Mouse (Mus musculus): ENCODE data around the gene Tmem135. TPM values are rescaled to one million over a fixed set of nuclear protein-coding genes. Genes with fewer than 3 reads are reported as not detected.
A peak's percentile ranks its signal among the peaks of the same experiment; 100 is the strongest.
"Not testable (repeated sequence)": the region's sequence is repeated elsewhere in the genome, so short reads cannot be mapped to it uniquely, and the experiment has no call there.

The Tmem135 gene
- polyA plus RNA-seq, 1 experiment = 13.1 TPM

- Histone ChIP-seq H3K4me3 (no peak overlapping the region), H3K27me3 (ENCODE audit: control insufficient read depth, insufficient read depth, insufficient read length) (no peaks in the 10 kb centered on the region), H3K79me2 (ENCODE audit: control insufficient read depth, insufficient read depth) (peaks cover 43% of the 10 kb centered on the region), H3ac (ENCODE audit: control insufficient read depth, insufficient read length) (no peak overlapping the region), H3K36me3 (ENCODE audit: control insufficient read depth, insufficient read depth) (no peaks in the 10 kb centered on the region), H3K4me2 (ENCODE audit: low read depth) (peak overlapping the region; percentile 90)
- TF ChIP-seq MAX (IDR thresholded peaks at IDR 0.05; ENCODE audit: low read depth) (no peak), TCF3 (IDR thresholded peaks at IDR 0.05; ENCODE audit: insufficient read length, low read depth) (no peak), SRF (IDR thresholded peaks at IDR 0.05; ENCODE audit: control insufficient read depth, insufficient read length, low read depth) (no peak), REST (IDR thresholded peaks at IDR 0.05; ENCODE audit: insufficient read depth, insufficient read length) (no peak), E2F4 (IDR thresholded peaks at IDR 0.05; ENCODE audit: insufficient read depth) (no peak)
Observed at GRCm38 (mm10) chr7:89336434-89336833, 67.6 kb downstream of the Tmem135 start.

- no peak overlapping the region for H3K4me2 ChIP-seq (ENCODE audit: low read depth)
- no peaks in the 10 kb centered on the region for H3K36me3 ChIP-seq (ENCODE audit: control insufficient read depth, insufficient read depth)
- no peak for TF ChIP-seq MYOG (IDR thresholded peaks at IDR 0.05; ENCODE audit: control insufficient read depth in 1 of 3, insufficient read depth in 1 of 3, insufficient read length in 2 of 3, low read depth in 2 of 3)
- TF ChIP-seq POLR2AphosphoS2 (IDR thresholded peaks at IDR 0.05; ENCODE audit: insufficient read length, low read depth) = no peak
- TF ChIP-seq TCF3 (IDR thresholded peaks at IDR 0.05; ENCODE audit: insufficient read length, low read depth) = no peak
- TF ChIP-seq SRF (IDR thresholded peaks at IDR 0.05; ENCODE audit: control insufficient read depth, insufficient read length, low read depth) = no peak
- TF ChIP-seq CEBPB (IDR thresholded peaks at IDR 0.05; ENCODE audit: insufficient read depth, poor library complexity, severe bottlenecking) = no peak
- no peak for TF ChIP-seq MYOD1 (IDR thresholded peaks at IDR 0.05; ENCODE audit: control insufficient read depth in 1 of 3, insufficient read length in 2 of 3, low read depth in 2 of 3)
- TF ChIP-seq POLR2A (IDR thresholded peaks at IDR 0.05; ENCODE audit: insufficient read length, low read depth) = no peak
- TF ChIP-seq MAX (IDR thresholded peaks at IDR 0.05; ENCODE audit: low read depth) = no peak
- no peak for TF ChIP-seq E2F4 (IDR thresholded peaks at IDR 0.05; ENCODE audit: insufficient read depth)
- TF ChIP-seq USF1 (IDR thresholded peaks at IDR 0.05; ENCODE audit: low read depth) = no peak
- no peak for TF ChIP-seq REST (IDR thresholded peaks at IDR 0.05; ENCODE audit: insufficient read depth, insufficient read length)
- no peak for TF ChIP-seq TCF12 (IDR thresholded peaks at IDR 0.05; ENCODE audit: insufficient read depth, poor library complexity, severe bottlenecking)
- H3ac ChIP-seq (ENCODE audit: control insufficient read depth, insufficient read length) = no peak overlapping the region
- peaks cover 43% of the 10 kb centered on the region for H3K79me2 ChIP-seq (ENCODE audit: control insufficient read depth, insufficient read depth)
- H3K27me3 ChIP-seq (ENCODE audit: control insufficient read depth, insufficient read depth, insufficient read length) = no peaks in the 10 kb centered on the region
- H3K4me3 ChIP-seq = no peak overlapping the region
Observed at GRCm38 (mm10) chr7:89335316-89335715, 68.7 kb downstream of the Tmem135 start.

GRCm38 (mm10) chr7:89329896-89330295 lies 74.1 kb downstream of the Tmem135 start:
- Histone ChIP-seq H3ac (ENCODE audit: control insufficient read depth, insufficient read length) (no peak overlapping the region), H3K27me3 (ENCODE audit: control insufficient read depth, insufficient read depth, insufficient read length) (no peaks in the 10 kb centered on the region), H3K36me3 (ENCODE audit: control insufficient read depth, insufficient read depth) (no peaks in the 10 kb centered on the region), H3K4me2 (ENCODE audit: low read depth) (no peak overlapping the region), H3K79me2 (ENCODE audit: control insufficient read depth, insufficient read depth) (peaks cover 55% of the 10 kb centered on the region), H3K4me3 (no peak overlapping the region)
- TF ChIP-seq USF1 (IDR thresholded peaks at IDR 0.05; ENCODE audit: low read depth) (no peak), REST (IDR thresholded peaks at IDR 0.05; ENCODE audit: insufficient read depth, insufficient read length) (no peak), POLR2A (IDR thresholded peaks at IDR 0.05; ENCODE audit: insufficient read length, low read depth) (no peak), MAX (IDR thresholded peaks at IDR 0.05; ENCODE audit: low read depth) (no peak), POLR2AphosphoS2 (IDR thresholded peaks at IDR 0.05; ENCODE audit: insufficient read length, low read depth) (no peak)

GRCm38 (mm10) chr7:89327731-89328130 lies 76.3 kb downstream of the Tmem135 start:
- Histone ChIP-seq H3K4me3 (no peak overlapping the region), H3K27me3 (ENCODE audit: control insufficient read depth, insufficient read depth, insufficient read length) (no peaks in the 10 kb centered on the region), H3ac (ENCODE audit: control insufficient read depth, insufficient read length) (no peak overlapping the region), H3K36me3 (ENCODE audit: control insufficient read depth, insufficient read depth) (no peaks in the 10 kb centered on the region), H3K4me2 (ENCODE audit: low read depth) (no peak overlapping the region), H3K79me2 (ENCODE audit: control insufficient read depth, insufficient read depth) (peaks cover 61% of the 10 kb centered on the region)
- no peak for TF ChIP-seq MYOG (IDR thresholded peaks at IDR 0.05; ENCODE audit: control insufficient read depth in 1 of 3, insufficient read depth in 1 of 3, insufficient read length in 2 of 3, low read depth in 2 of 3)

- Histone ChIP-seq H3K79me2 (ENCODE audit: control insufficient read depth, insufficient read depth) (peaks cover 59% of the 10 kb centered on the region), H3K36me3 (ENCODE audit: control insufficient read depth, insufficient read depth) (no peaks in the 10 kb centered on the region), H3ac (ENCODE audit: control insufficient read depth, insufficient read length) (no peak overlapping the region), H3K4me2 (ENCODE audit: low read depth) (no peak overlapping the region), H3K27me3 (ENCODE audit: control insufficient read depth, insufficient read depth, insufficient read length) (no peaks in the 10 kb centered on the region), H3K4me3 (no peak overlapping the region)
- TF ChIP-seq MAX (IDR thresholded peaks at IDR 0.05; ENCODE audit: low read depth) (no peak), E2F4 (IDR thresholded peaks at IDR 0.05; ENCODE audit: insufficient read depth) (no peak), MYOG (IDR thresholded peaks at IDR 0.05; ENCODE audit: control insufficient read depth in 1 of 3, insufficient read depth in 1 of 3, insufficient read length in 2 of 3, low read depth in 2 of 3) (no peak), CEBPB (IDR thresholded peaks at IDR 0.05; ENCODE audit: insufficient read depth, poor library complexity, severe bottlenecking) (no peak), REST (IDR thresholded peaks at IDR 0.05; ENCODE audit: insufficient read depth, insufficient read length) (no peak)
Observed at GRCm38 (mm10) chr7:89326761-89327160, 77.3 kb downstream of the Tmem135 start.

GRCm38 (mm10) chr7:89326202-89326601 lies 77.8 kb downstream of the Tmem135 start:
- Histone ChIP-seq H3K4me3 (no peak overlapping the region), H3K36me3 (ENCODE audit: control insufficient read depth, insufficient read depth) (no peaks in the 10 kb centered on the region), H3K79me2 (ENCODE audit: control insufficient read depth, insufficient read depth) (peaks cover 59% of the 10 kb centered on the region), H3ac (ENCODE audit: control insufficient read depth, insufficient read length) (no peak overlapping the region), H3K27me3 (ENCODE audit: control insufficient read depth, insufficient read depth, insufficient read length) (no peaks in the 10 kb centered on the region), H3K4me2 (ENCODE audit: low read depth) (no peak overlapping the region)
- TF ChIP-seq MYOG (IDR thresholded peaks at IDR 0.05; ENCODE audit: control insufficient read depth in 1 of 3, insufficient read depth in 1 of 3, insufficient read length in 2 of 3, low read depth in 2 of 3) (no peak), CEBPB (IDR thresholded peaks at IDR 0.05; ENCODE audit: insufficient read depth, poor library complexity, severe bottlenecking) (no peak), SRF (IDR thresholded peaks at IDR 0.05; ENCODE audit: control insufficient read depth, insufficient read length, low read depth) (no peak), POLR2AphosphoS2 (IDR thresholded peaks at IDR 0.05; ENCODE audit: insufficient read length, low read depth) (no peak), MAX (IDR thresholded peaks at IDR 0.05; ENCODE audit: low read depth) (no peak), REST (IDR thresholded peaks at IDR 0.05; ENCODE audit: insufficient read depth, insufficient read length) (no peak), MYOD1 (IDR thresholded peaks at IDR 0.05; ENCODE audit: control insufficient read depth in 1 of 3, insufficient read length in 2 of 3, low read depth in 2 of 3) (no peak), TCF12 (IDR thresholded peaks at IDR 0.05; ENCODE audit: insufficient read depth, poor library complexity, severe bottlenecking) (no peak), TCF3 (IDR thresholded peaks at IDR 0.05; ENCODE audit: insufficient read length, low read depth) (no peak), USF1 (IDR thresholded peaks at IDR 0.05; ENCODE audit: low read depth) (no peak), POLR2A (IDR thresholded peaks at IDR 0.05; ENCODE audit: insufficient read length, low read depth) (no peak), E2F4 (IDR thresholded peaks at IDR 0.05; ENCODE audit: insufficient read depth) (no peak)

GRCm38 (mm10) chr7:89322741-89323140 lies 81.3 kb downstream of the Tmem135 start:
- H3K27me3 ChIP-seq (ENCODE audit: control insufficient read depth, insufficient read depth, insufficient read length); H3K4me3 ChIP-seq; H3K36me3 ChIP-seq (ENCODE audit: control insufficient read depth, insufficient read depth); H3K4me2 ChIP-seq (ENCODE audit: low read depth); H3ac ChIP-seq (ENCODE audit: control insufficient read depth, insufficient read length): not testable (repeated sequence)
- H3K79me2 ChIP-seq (ENCODE audit: control insufficient read depth, insufficient read depth) = peaks cover 45% of the 10 kb centered on the region
